Mouse (Mus musculus): ENCODE measurements at regions not wholly inside any gene's neighbourhood (a gene's known extent, or its start where the extent isn't known, plus 50 kb on each side); places are given as distances from the start of the nearest gene placed in this dataset.
A peak's percentile ranks its signal among the peaks of the same experiment; 100 is the strongest.

DNA sequence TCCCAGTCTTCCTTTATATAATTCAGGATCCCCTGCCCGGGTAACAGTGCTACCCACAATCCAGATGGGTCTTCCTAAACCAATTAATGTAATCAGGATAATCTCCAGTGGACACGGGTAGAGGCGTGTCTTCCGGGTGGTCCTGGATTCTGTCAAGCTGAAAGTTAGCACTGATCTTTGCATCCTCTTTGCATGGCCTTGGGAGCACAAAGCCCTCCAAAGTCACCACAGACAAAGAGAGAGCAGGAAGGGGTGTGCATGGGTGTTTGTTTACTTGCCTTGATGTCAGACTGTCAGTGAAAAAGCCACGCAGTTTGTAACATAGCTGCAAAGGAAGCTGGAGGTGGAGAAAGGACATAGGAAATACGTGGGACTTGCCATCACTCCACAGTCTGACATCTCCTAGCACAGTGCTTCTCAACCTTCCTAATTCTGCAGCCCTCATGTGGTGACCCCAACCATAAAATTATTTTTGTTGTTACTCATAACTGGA lies 208.0 kb downstream of the Rplp1 start:
- DNase-seq = no peak

GRCm38 (mm10) chr9:61705586-61706233 lies 208.6 kb downstream of the Rplp1 start:
- DNase-seq = no peak

- DNase-seq = no peak
Measured at GRCm38 (mm10) chr9:61703301-61703700, 211.0 kb downstream of the Rplp1 start.

- DNase-seq = no peak
Measured at GRCm38 (mm10) chr9:61702280-61702966, 211.9 kb downstream of the Rplp1 start.

- DNase-seq = no peak
Measured at GRCm38 (mm10) chr9:61700576-61700975, 213.8 kb downstream of the Rplp1 start.

GRCm38 (mm10) chr9:61699618-61700017 lies 214.7 kb downstream of the Rplp1 start:
- no peak for DNase-seq

GRCm38 (mm10) chr9:61697959-61698358 lies 216.4 kb downstream of the Rplp1 start:
- DNase-seq = peak; percentile 84 to 87

- no peak for DNase-seq
Measured at GRCm38 (mm10) chr9:61696831-61697230, 217.5 kb downstream of the Rplp1 start.

- no peak for DNase-seq
Measured at GRCm38 (mm10) chr9:61695821-61696220, 218.5 kb downstream of the Rplp1 start.

GRCm38 (mm10) chr9:61695381-61695791 lies 219.0 kb downstream of the Rplp1 start:
- peak; percentile 65 to 76 for DNase-seq

- no peak for DNase-seq
Measured at GRCm38 (mm10) chr9:61694206-61694605, 220.1 kb downstream of the Rplp1 start.

GRCm38 (mm10) chr9:61690786-61691185 lies 223.6 kb downstream of the Rplp1 start:
- DNase-seq = no peak

DNA sequence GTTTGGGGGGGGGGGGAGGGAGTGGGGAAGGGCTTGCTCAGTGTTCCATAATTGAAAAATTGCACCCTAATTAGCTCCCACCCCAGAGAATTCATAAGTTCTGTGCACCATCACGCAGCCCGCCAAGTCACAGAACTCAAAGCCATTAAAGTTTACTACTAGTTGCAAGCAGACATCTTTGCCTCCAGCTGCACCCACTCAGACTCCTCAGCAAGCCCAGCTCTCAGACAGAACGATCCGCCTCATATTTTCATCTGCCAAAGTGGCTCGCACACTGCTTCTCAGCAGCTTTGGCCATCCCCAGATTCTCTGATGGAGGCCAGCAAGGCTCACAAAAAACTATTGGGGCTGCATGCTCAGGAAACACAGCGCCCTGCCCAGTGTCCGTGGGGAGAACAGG lies 224.4 kb downstream of the Rplp1 start:
- DNase-seq = peak; percentile 70 to 76

DNA sequence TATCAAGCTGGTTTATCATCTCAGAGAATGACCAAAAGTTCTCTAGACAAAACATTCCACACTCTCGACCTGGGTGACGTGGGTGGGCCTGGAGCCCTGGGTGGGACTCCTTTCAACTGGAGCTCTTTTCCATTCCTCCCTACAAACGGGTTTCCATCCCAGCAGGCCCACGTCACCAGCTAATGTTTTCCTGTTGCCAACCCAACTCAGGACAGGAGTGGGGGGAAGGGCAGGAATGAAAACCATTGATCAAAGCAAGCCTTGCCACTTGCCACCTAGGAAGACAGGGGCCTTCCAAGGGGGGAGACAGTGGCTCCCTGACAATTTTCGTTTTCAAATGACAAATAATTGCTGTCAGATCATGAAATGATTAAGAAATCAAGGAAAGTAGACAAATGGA lies 224.8 kb downstream of the Rplp1 start:
- DNase-seq = peak; percentile 29 to 33

- no peak for DNase-seq
Measured at GRCm38 (mm10) chr9:61683557-61683956, 230.8 kb downstream of the Rplp1 start.

- DNase-seq = no peak
Measured at GRCm38 (mm10) chr9:61682744-61683259, 231.5 kb downstream of the Rplp1 start.

DNA sequence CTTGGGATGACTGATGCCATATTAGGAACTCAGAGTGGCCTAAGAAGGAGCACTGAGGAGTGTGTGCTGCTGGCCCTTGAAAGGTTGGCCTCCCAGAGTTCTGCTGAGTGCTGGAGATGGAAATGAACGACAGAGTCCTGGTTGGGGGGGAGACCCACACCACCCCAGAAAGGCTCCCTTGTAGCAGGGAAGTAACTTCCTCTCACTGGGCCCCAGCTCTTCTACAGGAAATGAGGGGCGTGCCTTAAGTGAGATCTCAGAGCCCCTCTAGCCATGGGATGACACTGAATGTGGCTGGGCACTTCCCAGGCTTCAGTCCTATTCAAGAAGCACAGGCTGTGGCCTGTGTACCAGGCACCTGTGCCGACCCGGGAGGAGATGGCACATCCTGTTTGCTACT lies 232.0 kb downstream of the Rplp1 start:
- DNase-seq = no peak

DNA sequence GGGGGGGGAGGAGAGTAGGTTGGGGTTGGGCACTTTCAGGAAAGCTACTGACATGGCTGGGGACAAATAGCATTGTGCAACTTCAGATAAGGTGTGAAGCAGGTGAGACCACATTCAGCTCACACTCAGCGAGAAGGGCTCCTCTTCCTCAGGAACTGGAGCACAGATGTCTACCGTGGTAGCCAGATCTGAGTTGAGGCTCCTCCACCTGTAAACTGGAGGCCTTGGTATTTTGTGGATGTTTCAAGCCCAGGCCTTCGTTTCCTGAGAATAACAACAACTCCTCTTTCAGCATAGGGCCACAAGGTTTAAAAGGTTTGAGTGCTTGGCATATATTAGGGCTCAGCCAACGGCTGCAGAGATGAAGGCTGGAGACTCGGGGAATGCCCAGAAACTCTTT lies 232.9 kb downstream of the Rplp1 start:
- DNase-seq = no peak

- DNase-seq = peak in 1 of 2 experiments; percentile 27
Measured at GRCm38 (mm10) chr9:61680911-61681311, 233.4 kb downstream of the Rplp1 start.

GRCm38 (mm10) chr9:61679686-61680085 lies 234.7 kb downstream of the Rplp1 start:
- no peak for DNase-seq

DNA sequence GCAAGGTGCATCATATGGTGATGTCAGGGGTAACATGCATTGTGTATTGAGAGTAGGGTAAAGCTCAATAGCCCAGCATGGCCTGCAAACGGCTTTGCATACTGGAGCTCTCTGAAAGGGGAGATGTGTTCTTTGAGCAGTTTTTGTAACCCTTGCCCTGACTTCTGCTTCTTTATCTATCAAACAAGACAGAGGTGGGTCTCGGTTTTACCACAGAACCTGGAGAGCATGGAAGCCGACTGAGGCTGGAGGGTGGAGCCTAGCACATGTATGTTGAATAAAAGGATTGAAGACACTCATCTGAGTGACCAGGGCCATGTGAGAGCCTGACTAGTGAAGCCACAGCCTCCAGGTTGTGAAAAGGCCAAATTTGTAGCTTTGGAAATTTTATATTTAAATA lies 236.7 kb downstream of the Rplp1 start:
- no peak for DNase-seq

DNA sequence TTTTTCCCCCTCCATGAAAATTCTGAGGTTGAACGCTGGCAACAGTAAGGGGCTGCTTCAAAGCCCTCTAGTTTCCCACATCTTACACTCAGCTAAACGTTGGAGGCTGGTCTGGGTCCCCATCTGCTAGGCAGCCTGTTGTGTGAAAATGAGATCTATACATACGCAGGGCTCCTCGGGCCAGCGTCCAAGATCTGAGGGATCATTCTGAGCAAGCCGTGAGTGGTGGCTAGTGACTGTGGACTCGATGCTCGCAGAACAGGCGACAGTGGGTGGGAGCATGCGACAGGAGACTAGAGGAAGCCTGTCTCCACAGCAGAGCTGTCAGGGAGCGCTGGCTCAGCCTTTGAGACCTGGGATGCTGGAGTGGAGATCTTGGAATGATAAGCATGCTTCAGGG lies 237.3 kb downstream of the Rplp1 start:
- no peak for DNase-seq

DNA sequence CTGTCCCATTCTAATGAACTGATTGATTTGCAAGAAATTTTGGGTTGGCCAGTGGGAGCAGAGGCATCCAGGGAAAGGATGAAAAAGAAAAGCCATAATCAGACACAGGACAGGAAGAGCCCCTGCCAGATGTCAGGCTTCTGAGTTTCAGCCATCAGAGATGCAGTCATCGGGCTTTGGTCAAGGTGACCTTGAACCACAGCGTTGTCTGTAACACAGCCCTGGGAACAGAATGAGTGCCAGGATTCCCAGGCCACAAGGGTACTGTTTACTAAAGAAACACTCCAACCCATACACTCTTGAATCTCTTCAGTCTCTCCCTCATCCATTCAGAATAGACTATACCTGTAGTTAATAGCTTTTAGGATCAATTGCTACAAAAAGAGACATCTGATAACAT lies 239.0 kb downstream of the Rplp1 start:
- no peak for DNase-seq

GRCm38 (mm10) chr9:61673575-61674203 lies 240.7 kb downstream of the Rplp1 start:
- DNase-seq = peak in 1 of 2 experiments; percentile 27
